Mouse (Mus musculus): ENCODE results near the gene Uqcc2.

Gene Uqcc2

DNA sequence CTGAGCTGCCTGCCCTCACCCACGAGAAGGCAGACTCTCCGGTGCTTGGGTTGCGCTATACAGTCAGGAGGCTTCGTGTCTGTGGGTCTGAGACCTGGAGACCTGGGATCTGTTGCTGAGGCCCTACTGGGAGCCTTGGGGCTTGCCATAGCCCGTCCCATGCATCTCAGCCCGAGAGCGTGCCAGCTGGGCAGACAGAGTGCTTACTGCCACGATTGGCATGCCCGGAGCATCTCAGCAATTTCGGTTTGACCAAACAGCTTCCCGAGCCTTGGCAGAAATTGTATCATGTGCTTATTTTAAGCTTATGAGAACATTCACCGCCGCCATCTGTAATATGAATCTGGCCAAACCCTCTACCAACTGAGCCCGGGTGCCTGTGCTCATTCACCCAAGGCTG, 20.5 kb upstream of the Uqcc2 start:
- peak; percentile 74 for DNase-seq

DNA sequence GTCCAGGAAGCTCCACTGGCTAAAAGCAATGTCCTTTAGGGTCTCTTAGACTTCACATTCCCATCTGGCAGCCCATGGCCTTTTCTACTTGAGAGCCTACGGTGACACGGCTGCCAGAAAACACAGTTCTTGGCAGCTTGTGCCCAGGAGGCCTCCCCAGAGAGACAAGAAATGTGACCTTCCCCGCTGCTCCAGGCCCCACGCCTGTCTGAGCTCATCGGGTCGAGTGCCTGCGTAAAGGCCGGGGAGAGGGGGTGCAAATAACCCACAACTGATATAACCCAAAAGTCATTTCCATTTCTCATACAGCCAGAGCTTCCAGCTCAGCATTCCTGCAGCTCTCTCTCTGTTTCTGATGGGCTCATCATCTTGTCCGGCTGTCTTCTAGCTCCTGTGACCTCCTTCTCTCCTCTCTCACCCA, 20.1 kb upstream of the Uqcc2 start:
- DNase-seq = peak; percentile 48 to 54

DNA sequence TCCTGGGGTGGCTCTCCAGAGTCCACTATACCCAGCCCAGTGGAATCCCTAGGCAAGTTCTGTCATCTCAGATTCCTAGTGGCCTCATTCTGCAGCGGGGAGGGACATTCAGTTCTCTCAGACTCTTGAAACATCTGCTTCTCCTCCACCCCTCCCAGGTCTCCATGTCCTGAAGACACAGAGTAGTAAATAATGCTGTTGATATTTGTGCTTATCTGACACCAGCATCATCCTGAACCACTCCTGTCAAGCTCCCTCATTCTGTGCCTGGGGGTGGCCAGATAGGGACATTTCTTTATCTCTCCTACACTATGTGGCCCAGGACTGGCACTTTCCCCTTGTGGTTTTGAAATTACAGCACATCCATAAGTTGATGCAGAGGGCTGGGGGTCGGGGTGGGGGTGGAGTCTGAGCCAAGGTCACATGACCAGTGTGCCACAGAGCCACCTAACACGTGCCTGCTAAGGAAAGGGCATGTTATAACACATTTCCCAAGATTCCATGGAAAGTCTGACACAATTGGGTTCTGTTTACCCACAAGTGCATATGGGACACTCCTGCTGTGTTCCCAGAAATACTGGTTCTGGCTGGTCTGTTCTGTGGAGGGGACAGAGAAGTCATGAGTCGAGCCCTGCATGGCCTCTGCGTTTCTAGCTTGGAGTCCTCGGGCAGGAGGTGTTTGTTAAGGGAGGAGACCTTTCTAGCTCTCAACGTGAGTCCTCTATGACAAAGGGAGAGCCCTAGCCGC, 19.4 kb upstream of the Uqcc2 start:
- DNase-seq = no peak

DNA sequence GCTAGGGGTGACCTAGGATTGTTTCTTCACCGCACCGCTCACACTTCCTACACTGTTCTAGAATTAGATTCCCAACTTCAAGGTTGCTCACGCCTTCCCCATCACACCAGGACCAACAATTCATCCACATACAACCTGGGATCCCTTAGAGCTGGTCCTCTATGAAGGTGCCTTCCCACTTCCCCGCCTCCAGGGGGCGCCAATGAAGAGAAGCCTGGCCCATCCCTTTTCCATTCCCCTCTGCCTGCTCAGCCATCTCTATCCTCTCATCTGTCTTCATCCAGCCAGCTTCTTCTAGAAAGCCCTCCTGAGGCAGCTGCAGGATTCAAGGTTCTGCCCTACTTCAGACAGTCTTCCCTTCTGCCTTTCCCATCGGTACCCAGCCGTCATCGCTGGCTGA, 17.7 kb upstream of the Uqcc2 start:
- DNase-seq = peak; percentile 48 to 63

- DNase-seq = peak in 1 of 2 experiments; percentile 47
These were observed 17.2 kb upstream of the Uqcc2 start for GRCm38 (mm10) chr17:27150871-27151270.

DNA sequence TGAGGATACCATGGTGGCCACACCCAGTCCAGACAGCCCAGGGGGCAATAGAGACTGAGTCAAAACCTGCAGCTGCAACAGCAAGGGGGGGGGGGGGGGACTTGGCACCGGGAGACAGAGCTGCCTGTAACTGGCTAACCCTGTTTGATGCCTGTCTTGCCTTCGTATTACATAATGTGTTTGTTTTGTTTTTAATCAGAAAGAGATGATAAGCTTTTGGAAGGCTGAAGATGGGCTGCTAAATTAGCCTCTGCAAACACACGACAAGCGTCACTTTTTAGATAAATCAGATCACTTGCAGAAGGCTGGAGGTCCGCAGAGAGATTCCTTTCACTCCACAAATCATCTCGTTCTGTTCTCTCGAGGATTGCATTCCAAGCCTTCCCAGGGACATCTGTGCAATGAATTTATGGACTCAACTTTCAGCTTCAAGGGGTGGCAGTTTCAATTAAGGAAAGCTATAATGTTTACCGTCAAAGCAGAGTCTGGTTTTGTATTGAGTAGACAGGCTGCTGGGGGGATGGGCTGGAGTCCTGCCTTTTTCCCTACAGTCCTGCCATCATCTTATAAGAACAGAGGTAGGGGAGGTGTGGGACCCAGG, 12.7 kb upstream of the Uqcc2 start:
- no peak for DNase-seq

- no peak for DNase-seq
These were observed 10.4 kb upstream of the Uqcc2 start for GRCm38 (mm10) chr17:27144152-27144551.

DNA sequence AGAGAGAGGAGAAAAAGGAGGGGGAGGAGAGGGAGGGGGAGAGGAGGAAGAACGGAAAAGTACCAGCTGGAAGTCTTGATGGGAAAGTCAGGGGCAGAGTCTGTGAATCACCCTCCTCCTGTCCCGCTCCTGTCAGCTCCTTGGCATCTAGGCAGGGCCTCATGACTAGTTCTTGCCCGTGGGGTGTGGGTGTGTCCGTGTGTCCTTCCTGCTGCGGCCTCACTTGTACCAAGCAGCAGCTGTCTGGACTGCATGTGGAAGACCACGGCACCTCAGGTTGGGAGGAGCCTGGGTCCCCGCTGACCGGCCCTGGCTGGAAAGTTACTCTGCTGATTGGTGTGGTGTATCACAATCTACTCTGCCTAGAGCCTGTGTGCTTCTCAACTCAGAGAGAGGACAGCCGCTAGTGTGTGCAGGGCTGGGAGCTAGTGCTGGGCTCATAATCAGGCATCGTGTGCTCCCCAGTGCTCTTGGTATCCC, 8.3 kb upstream of the Uqcc2 start:
- DNase-seq = no peak

- DNase-seq = peak in 1 of 2 experiments; percentile 16
These were observed 6.5 kb upstream of the Uqcc2 start for GRCm38 (mm10) chr17:27140262-27140661.

DNA sequence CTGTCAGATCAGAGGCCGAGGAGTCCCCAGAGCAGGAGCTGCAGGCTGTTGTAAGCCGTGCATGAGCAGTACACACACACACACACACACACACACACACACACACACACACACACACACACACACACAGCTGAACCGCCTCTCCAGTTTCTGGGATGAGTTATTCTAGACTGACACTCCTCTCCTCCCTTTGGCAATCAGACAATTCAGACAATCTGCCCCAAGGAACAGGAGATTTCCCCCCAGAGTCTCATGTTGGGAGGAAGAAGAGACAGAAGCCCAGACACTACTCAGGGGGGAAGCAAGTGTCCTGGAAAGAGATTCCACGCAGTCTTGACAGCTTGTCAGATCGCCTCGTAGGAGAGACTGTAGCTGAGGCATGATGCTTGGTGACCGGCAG, 5.6 kb upstream of the Uqcc2 start:
- no peak for DNase-seq

GRCm38 (mm10) chr17:27138396-27138795, 4.7 kb upstream of the Uqcc2 start:
- DNase-seq = peak in 1 of 2 experiments; percentile 15

DNA sequence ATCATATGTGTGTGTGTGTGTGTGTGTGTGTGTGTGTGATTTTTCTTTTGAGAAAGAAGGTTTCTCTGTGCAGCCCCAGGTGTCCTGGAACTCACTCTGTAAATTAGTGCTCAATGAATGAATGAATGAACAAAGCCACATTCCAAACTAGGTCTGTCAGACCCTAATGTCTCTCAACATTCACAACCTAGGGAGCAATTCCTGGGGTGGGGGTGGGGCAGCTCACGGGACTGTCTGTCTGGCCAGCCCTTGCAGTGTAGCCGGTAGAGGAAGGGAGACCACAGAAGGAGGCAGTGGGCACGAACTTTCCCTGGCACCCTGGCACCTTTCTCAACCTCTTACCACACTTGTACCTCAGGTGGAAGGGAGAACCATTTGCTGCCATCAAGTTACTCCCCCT, 999 bp upstream of the Uqcc2 start:
- no peak for DNase-seq

GRCm38 (mm10) chr17:27134187-27134586, 471 bp upstream of the Uqcc2 start:
- DNase-seq = no peak

GRCm38 (mm10) chr17:27132238-27132637, 1.5 kb downstream of the Uqcc2 start:
- DNase-seq = peak in 1 of 2 experiments; percentile 11

GRCm38 (mm10) chr17:27131240-27131665, 2.5 kb downstream of the Uqcc2 start:
- DNase-seq = peak in 1 of 2 experiments; percentile 10

GRCm38 (mm10) chr17:27130246-27130645, 3.5 kb downstream of the Uqcc2 start:
- no peak for DNase-seq

- no peak for DNase-seq
These were observed 3.9 kb downstream of the Uqcc2 start for GRCm38 (mm10) chr17:27129819-27130218.

DNA sequence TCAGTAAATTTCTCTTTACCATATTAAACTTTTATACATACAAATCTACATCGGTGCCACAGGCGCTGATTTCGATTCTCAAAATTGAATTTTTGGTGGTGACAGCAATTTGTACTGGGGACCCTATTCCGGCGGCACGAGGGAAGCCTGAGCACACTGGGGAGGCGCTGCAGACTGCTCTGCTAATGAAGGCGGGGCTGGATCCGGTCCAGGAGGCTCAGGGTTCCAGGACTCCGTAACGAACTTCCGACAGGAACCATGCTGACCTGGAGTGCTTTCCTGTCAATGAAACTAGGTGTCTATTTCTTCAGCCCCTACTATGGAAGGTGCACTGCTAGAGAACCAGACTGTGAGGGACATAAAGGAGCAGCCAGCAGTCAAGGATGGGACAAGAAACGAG, 4.4 kb downstream of the Uqcc2 start:
- peak; percentile 52 to 76 for DNase-seq

GRCm38 (mm10) chr17:27128189-27128588, 5.5 kb downstream of the Uqcc2 start:
- DNase-seq = peak; percentile 27 to 56

GRCm38 (mm10) chr17:27126974-27127373, 6.7 kb downstream of the Uqcc2 start:
- DNase-seq = no peak

DNA sequence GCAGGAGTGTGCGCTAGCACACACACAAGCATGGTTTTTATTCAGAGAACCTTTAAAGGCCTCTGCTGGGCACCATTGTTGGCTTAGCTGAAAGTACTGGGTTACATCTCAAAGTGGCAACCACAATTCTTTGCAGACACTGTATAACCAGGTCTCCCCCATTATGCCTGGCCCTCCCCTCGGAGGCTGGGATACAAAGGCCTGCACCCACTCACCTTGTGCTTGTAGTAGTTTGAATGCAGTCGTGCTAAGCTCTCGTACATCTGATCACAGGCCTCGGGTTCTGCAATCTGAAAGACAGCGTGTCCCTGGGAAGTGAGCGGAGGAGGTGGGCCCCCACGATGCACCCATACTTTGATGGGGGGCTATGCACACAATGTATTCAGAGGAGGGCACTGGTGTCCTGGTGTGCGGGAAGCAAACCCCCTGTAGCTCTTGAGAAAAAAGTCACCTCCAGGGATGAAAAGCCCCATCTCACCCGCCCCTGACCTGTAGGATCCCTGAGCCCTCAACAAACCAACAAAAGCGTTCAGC, 8.0 kb downstream of the Uqcc2 start:
- no peak for DNase-seq

DNA sequence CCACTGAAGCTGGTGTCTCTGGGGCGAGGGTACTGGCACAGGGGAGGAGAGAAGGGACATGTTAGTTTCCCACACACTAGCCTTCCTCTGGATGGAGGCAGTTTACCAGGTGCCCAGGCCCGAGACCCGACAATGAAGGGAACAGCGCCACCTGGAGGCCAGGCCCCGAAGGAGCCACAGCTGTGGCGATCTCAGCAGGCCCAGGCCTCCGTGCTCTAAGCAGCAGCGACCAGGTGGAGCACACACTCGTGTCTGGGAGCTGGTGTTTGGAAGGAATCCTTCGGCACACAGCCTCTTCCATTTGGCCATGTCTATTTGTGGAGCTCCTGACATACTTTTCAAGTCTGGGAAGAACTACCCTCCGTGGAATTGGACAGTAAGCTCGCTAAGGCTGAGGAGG, 8.5 kb downstream of the Uqcc2 start:
- DNase-seq = peak; percentile 89 to 93

- no peak for DNase-seq
These were observed 9.8 kb downstream of the Uqcc2 start for GRCm38 (mm10) chr17:27123813-27124375.

DNA sequence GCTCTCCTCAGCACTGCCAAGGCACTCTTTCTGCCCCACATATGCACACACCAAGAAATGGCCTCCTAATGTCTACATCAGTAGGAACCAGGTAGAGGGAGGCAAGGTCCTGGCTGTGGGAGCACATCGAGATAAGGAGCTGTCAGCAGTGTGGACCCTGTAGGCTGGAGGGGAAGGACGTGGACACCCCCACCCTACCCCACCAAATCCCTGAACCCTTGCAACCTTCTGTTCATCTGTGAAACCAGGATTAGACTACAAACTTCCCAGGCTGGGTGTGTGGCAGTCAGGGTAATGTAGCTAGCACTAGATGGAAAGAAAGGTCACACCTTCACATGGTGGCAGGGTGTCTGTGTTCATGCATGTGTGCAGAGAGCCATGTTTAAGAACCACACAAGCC, 10.6 kb downstream of the Uqcc2 start:
- DNase-seq = no peak
